Mouse (Mus musculus) small intestine, adult 10 weeks (tissue): Measurements from ENCODE around the gene Usp29. TPM values are rescaled to one million over a fixed set of nuclear protein-coding genes. Genes with fewer than 3 reads are reported as not detected.

Experiments
- polyA plus RNA-seq: library from polyadenylated mRNA; stranded (reverse); fragments of 350-450 nt; fragmentation: Illumina TruSeq; extraction: RNeasy Lipid Tissue Mini Kit (QIAGEN cat#74804); gene quantifications from one replicate; pipeline ENCODE4 v1.2.3, GENCODE M21; 2014; ENCODE audit warnings: low replicate concordance

Usp29 gene
- 0.74 TPM for polyA plus RNA-seq

DNA sequence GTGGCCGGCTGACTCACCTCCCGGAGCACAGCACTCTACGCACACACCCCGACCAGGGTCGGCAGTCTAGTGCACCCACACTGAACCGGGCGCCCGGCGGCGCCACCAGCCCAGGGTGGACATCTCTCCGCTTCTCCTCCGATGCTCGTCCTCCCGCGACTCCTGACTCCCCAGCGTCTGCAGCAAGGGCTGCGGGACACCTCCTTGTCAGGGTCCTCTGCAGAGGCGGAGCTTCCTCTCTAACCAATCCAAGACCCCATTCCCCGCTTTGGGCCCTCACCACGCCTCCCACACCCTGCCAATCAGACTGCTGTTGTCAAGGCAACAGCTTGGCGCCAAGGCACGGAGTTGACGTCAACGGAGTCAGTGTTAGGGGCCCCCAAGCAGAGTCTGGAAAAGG lies at the start of gene Usp29, which contains the start of gene Peg3:
Gene Usp29 (plus strand): TSS at position 338 of the 400 bp plus-strand sequence.
Gene Peg3 (minus strand): TSS at position 191 of the 400 bp plus-strand sequence.

DNA sequence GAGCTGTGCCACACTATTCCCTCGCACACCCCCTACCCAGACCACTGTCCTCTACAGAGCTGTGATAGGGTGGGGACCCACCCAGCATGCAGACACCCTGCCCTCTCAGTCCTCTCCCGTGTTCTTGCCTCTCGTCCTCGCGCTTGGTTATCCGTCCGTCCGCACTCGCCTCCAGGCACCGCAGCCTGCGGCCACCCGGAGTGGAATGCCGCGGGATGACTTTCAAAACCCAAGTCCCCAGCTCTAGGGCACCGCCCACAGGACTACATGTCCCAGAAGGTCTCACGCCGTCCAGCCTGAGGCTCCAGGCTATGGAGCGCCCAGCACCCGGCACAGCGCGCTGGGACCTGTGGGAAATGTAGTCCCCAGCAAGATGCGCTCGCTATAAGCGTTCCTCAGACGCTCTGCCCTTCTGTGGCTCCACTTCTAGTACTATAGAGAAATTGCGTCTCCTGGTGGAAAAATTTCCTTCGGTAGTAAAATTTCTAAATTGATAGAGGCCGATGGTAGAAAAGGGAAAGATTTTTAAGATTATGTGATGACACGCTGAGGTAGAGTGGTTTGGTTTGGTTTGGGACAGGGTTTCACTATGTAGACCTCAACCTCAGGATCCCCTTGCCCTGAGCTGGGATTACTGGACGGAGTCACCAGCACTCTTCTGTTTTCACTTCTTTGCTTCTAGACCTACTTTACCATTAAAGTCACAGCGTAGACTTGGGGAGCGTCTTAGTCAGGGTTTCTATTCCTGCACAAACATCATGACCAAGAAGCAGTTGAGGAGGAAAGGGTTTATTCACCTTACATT lies 33.9 kb upstream of the Usp29 start, which contains the start of gene Zim1:
Gene Zim1 (minus strand): TSS at position 210 of the 805 bp plus-strand sequence.

GRCm38 (mm10) chr7:6995251-6995650 lies 264.9 kb downstream of the Usp29 start, which contains the start of gene Aurkc:
Aurkc (plus strand) TSS chr7:6995300.

Other genes starting within 250 kb of the Usp29 start
- not detected for gene Olfr5, start 243.6 kb upstream of the Usp29 start, polyA plus RNA-seq
- not detected for gene Olfr1347, start 230.8 kb upstream of the Usp29 start, polyA plus RNA-seq
- gene Olfr1348, start 221.8 kb upstream of the Usp29 start, polyA plus RNA-seq: not detected
- gene Olfr1349, start 207.6 kb upstream of the Usp29 start, polyA plus RNA-seq: not detected
- not detected for gene Olfr1350, start 165.7 kb upstream of the Usp29 start, polyA plus RNA-seq
- 0.52 TPM for gene Zim1, start 34.1 kb upstream of the Usp29 start, polyA plus RNA-seq
- gene Peg3, start 147 bp upstream of the Usp29 start, polyA plus RNA-seq: 8.9 TPM